Mouse (Mus musculus) limb, embryonic 11.5 days (tissue): ENCODE measurements around the gene Cox7b2. TPM values are rescaled to one million over a fixed set of nuclear protein-coding genes. Genes with fewer than 3 reads are reported as not detected.
"Not testable (repeated sequence)": the region's sequence is repeated elsewhere in the genome, so short reads cannot be mapped to it uniquely, and the experiment has no call there.

ENCODE experiments used
- ATAC-seq: fragments of 200-750 bp; cut with Nextera tagmentation; 2 replicates; pipeline ENCODE4 v1.8.0; 2017; ENCODE audit warnings: low read depth; ENCODE audit not compliant: insufficient number of reproducible peaks, low FRiP score, low TSS enrichment
- DNase-seq: peaks from one replicate; pipeline ENCODE4 v3.0.0-alpha.2; 2015; ENCODE audit warnings: low spot score
- H3K27ac ChIP-seq: fragments of 300-500 bp; sonication (generic); replicated peaks from 2 replicates; pipeline ENCODE4 v1.5.1; 2014; ENCODE audit warnings: low read depth, mild to moderate bottlenecking, low read length
- H3K27me3 ChIP-seq: fragments of 300-500 bp; sonication (generic); 2 replicates; pipeline ENCODE4 v1.6.1; 2014; ENCODE audit warnings: mild to moderate bottlenecking, low read length, mixed read lengths; ENCODE audit not compliant: control insufficient read depth, insufficient read depth
- H3K36me3 ChIP-seq: fragments of 300-500 bp; sonication (generic); 2 replicates; pipeline ENCODE4 v1.6.1; 2014; ENCODE audit warnings: mild to moderate bottlenecking, low read length, moderate library complexity, mixed read lengths; ENCODE audit not compliant: control insufficient read depth, insufficient read depth
- H3K4me1 ChIP-seq: fragments of 300-500 bp; sonication (generic); 2 replicates; pipeline ENCODE4 v1.6.1; 2014; ENCODE audit warnings: low read length, mixed read lengths; ENCODE audit not compliant: control insufficient read depth, insufficient read depth
- H3K4me2 ChIP-seq: fragments of 300-500 bp; sonication (generic); 2 replicates; pipeline ENCODE4 v1.6.1; 2014; ENCODE audit warnings: low read depth, mild to moderate bottlenecking, moderate library complexity; ENCODE audit not compliant: severe bottlenecking
- H3K4me3 ChIP-seq: fragments of 300-500 bp; sonication (generic); 2 replicates; pipeline ENCODE4 v1.5.1; 2014; ENCODE audit warnings: low read depth, low read length
- H3K9ac ChIP-seq: fragments of 300-500 bp; sonication (generic); 2 replicates; pipeline ENCODE4 v1.6.1; 2014; ENCODE audit warnings: mild to moderate bottlenecking, low read length
- H3K9me3 ChIP-seq: fragments of 300-500 bp; sonication (generic); 2 replicates; pipeline ENCODE4 v1.6.1; 2016; ENCODE audit warnings: low read length; ENCODE audit not compliant: control insufficient read depth
- WGBS: fragments of 180-500 bp; shearing (Covaris S2); extraction: QIAGEN DNeasy Blood & Tissue Kit; methylation state at CpG from one replicate; pipeline ENCODE4 v1.1.7; 2014; 5-methylcytosine and 5-hydroxymethylcytosine counted together
- polyA plus RNA-seq: library from polyadenylated mRNA; unstranded; fragments of >200 nt; fragmentation: Nextera tagmentation; extraction: Ambion mirVana; gene quantifications from 2 replicates; pipeline ENCODE4 v1.2.1, GENCODE M21; 2014

Gene Cox7b2
- polyA plus RNA-seq, result not detected in 2 replicates

DNA sequence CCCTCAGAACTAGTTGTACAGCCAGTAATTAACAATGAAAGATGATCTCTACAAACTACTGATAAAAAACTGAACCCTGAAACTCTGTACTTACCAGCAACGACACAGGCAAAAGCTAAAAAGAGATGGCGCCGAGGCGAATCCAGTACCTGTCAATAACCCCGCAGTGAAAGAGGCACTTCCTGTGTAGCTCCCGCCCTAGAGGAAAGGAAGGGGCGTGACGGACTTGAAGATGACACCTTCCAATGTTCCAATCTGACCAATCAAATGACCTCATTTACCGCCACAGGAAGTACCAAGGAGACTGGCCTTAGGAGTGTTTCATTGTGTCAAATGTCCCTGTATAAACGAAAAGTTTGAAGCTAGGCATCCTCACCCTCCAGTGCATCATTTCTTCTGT, at the start of gene Cox7b2:
Gene Cox7b2 (minus strand): TSS at position 127 of the 400 bp plus-strand sequence.
- DNase-seq, result no peak
- no peak within 1 kb of the TSS for H3K4me3 ChIP-seq

DNA sequence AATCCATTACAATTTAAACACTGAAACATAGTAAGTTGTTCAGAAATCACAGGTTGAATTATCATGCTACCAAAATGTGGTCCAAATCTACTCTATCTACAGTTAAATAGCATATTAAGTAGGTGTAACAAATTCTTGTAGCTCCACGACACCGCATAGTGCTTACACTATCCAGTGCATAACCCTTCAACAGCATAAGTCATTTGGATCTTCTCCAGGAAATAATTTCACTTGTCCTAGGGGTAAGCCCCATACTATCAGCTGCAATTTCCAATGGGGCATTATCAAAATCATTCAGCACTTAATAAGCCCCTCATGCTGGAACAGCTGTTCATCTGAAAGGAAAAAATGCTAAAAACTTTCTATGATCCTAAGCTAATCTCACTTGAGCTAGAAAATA, 47.3 kb upstream of the Cox7b2 start:
- no peaks in the 10 kb centered on the region for H3K36me3 ChIP-seq
- ATAC-seq (no peak), DNase-seq (no peak)
- no peaks in the 10 kb centered on the region for H3K27me3 ChIP-seq
- H3K9me3 ChIP-seq, result no peaks in the 10 kb centered on the region
- WGBS, result 92% methylated on average over 2 of the region's 2 CpGs
- H3K4me3 ChIP-seq, result no peak overlapping the region
- H3K27ac ChIP-seq, result no peak overlapping the region
- no peaks in the 10 kb centered on the region for H3K4me1 ChIP-seq
- no peak overlapping the region for H3K9ac ChIP-seq
- H3K4me2 ChIP-seq, result no peak overlapping the region

More for the DNA sequence above, at the start of gene Cox7b2:
- no peaks in the 10 kb centered on the region for H3K27me3 ChIP-seq
- no peaks in the 10 kb centered on the region for H3K36me3 ChIP-seq
- H3K4me2 ChIP-seq, result no peak within 1 kb of the TSS
- ATAC-seq, result no peak
- H3K9me3 ChIP-seq, result no peaks in the 10 kb centered on the region
- 93% methylated on average over 10 of the region's 10 CpGs for WGBS
- no peak within 1 kb of the TSS for H3K27ac ChIP-seq
- H3K9ac ChIP-seq, result no peak within 1 kb of the TSS
- H3K4me1 ChIP-seq, result no peaks in the 10 kb centered on the region

DNA sequence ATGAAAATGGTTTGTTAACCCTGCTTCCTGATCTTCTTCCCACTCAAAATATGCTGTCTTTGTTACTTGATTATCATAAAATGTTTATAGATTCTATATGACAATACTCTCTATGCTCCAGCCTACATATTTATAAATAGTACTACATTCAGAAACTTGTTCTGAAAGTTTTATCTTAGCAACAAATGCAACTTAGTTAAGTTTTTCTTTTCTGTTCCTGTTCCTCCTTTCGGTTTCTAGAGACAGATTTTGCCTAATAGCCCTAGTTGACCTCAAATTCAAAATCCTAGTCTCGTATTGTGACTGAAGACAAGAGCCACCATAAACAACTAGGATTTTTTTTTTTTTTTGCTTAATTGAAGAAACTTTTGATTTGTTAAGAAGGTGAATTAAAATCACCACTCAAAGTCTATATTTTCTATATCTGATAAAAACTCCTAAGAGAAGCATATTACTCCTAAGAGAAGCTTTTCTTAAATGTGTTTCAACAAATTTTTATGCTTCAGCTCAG, 45.8 kb upstream of the Cox7b2 start:
- no peaks in the 10 kb centered on the region for H3K4me1 ChIP-seq
- no peak for ATAC-seq
- no peak overlapping the region for H3K4me2 ChIP-seq
- H3K36me3 ChIP-seq, result no peaks in the 10 kb centered on the region
- H3K9me3 ChIP-seq, result no peaks in the 10 kb centered on the region
- no peak for DNase-seq
- H3K27ac ChIP-seq, result no peak overlapping the region
- H3K4me3 ChIP-seq, result no peak overlapping the region
- H3K9ac ChIP-seq, result no peak overlapping the region
- H3K27me3 ChIP-seq, result no peaks in the 10 kb centered on the region
- WGBS, result 80% methylated on average over 2 of the region's 2 CpGs

DNA sequence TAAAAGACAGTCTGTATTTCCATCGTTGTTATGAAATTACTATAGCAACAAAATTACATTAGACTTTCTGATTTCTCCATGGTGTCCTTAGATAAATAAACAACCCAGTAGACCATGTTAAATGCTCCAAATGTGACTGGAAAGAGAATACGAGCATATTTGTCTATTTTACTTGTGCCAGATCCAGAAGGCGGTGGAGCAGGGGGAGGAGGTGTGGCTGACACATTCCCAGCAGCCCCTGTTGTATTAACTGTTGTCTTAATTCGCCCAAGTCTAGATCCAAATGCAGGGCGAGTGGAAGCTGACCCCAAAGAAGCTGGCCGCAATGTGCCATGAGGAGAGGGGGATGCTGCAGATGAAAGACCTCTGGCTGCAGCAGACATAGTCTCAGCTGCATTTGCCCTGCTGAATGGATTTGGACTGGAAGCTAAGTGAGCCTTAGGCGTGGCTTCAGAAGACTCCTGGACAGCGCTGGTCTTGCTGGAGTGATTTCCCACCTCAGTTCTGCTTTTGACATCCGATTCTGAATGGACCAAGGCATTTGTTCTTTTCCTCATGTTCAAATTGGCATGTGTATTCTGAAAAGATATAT, 23.7 kb upstream of the Cox7b2 start:
- Histone ChIP-seq H3K4me1 (no peaks in the 10 kb centered on the region), H3K4me3 (no peak overlapping the region), H3K36me3 (no peaks in the 10 kb centered on the region), H3K4me2 (no peak overlapping the region), H3K9me3 (no peaks in the 10 kb centered on the region), H3K27me3 (no peaks in the 10 kb centered on the region), H3K27ac (no peak overlapping the region), H3K9ac (no peak overlapping the region)
- ATAC-seq, result no peak
- no peak for DNase-seq
- 91% methylated on average over 9 of the region's 9 CpGs for WGBS

DNA sequence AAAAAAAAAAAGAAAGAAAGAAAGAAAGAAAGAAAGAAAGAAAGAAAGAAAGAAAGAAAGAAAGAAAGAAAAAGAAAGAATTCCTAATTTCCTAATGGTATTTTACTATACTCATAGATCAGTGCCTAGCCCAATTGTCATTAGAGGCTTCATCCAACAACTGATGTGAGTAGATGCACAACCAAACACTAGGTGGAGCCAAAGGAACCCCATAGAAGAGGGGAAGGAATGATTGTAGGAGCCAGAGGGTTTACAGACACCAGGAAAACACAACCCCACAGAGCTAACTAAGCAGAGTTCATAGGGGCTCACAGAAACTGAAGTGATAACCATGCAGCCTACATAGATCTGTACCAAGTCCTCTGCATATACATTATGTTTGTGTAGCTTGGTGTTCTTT, 2.5 kb downstream of the Cox7b2 start:
- H3K9me3 ChIP-seq, result no peaks in the 10 kb centered on the region

DNA sequence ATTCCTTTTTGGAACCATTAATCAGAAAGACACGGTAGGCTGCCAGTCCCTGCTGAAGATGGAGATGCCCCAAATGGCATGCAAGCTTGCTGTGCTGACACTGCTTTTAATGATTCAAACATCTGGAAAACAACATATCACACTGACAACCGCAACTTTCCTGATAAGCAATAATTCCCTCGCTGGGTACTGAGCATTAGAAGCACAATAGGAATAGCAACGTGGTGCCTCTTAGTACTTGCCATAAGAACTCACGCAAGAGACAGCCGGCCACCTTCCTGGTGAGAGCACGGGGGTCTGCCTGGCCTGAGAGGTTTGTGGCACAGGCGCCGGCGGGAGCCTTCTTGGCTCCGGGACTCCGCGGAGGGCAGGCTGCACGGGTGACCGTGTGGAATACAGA, 22.5 kb downstream of the Cox7b2 start:
- not testable (repeated sequence) for ATAC-seq, DNase-seq
- WGBS, result 76% methylated on average over 7 of the region's 15 CpGs

More for the DNA sequence above, 2.5 kb downstream of the Cox7b2 start:
- no peaks in the 10 kb centered on the region for H3K27me3 ChIP-seq
- H3K27ac ChIP-seq, result no peak overlapping the region
- DNase-seq, result no peak
- no peak for ATAC-seq
- H3K4me2 ChIP-seq, result no peak overlapping the region
- no peaks in the 10 kb centered on the region for H3K36me3 ChIP-seq
- H3K9ac ChIP-seq, result no peak overlapping the region
- H3K4me1 ChIP-seq, result no peaks in the 10 kb centered on the region
- no peak overlapping the region for H3K4me3 ChIP-seq

DNA sequence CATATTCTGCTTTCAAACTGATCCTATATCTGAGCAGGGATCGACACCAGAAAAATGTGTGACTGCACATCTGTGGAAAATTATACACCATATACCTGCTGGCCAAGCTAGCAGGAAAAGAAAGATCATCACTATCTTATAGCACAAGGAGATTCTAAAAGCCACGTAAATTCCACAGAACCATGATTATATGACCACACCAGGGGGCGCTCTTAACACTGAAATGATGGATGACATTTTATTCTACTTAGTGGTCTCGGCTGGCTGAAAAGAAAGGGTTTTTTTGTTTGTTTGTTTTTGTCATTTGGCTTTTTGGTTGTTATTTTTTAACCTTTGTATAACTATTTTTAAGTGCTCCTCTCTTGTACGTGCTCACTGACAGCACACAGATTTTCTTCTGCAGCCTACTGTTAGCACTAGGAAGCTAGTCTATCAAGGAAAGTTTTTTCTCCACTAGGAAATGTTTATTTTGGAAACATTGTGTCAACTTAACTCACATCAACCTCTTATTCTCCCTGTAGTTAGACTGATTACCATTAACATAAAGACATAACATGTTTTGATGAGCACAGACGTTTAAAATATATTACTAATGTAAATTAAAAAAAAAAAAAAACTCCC, 45.8 kb downstream of the Cox7b2 start:
- Histone ChIP-seq H3K4me1 (no peaks in the 10 kb centered on the region), H3K36me3 (no peaks in the 10 kb centered on the region), H3K4me3 (no peak overlapping the region), H3K9ac (no peak overlapping the region), H3K27me3 (no peaks in the 10 kb centered on the region), H3K4me2 (no peak overlapping the region), H3K9me3 (no peaks in the 10 kb centered on the region), H3K27ac (no peak overlapping the region)
- WGBS, result 27% methylated on average over 6 of the region's 6 CpGs
- ATAC-seq, result no peak
- DNase-seq, result peak; percentile 81

More for the DNA sequence above, 22.5 kb downstream of the Cox7b2 start:
- H3K4me3 ChIP-seq, H3K27me3 ChIP-seq, H3K27ac ChIP-seq, H3K4me1 ChIP-seq, H3K36me3 ChIP-seq, H3K9me3 ChIP-seq, H3K9ac ChIP-seq, H3K4me2 ChIP-seq: not testable (repeated sequence)

DNA sequence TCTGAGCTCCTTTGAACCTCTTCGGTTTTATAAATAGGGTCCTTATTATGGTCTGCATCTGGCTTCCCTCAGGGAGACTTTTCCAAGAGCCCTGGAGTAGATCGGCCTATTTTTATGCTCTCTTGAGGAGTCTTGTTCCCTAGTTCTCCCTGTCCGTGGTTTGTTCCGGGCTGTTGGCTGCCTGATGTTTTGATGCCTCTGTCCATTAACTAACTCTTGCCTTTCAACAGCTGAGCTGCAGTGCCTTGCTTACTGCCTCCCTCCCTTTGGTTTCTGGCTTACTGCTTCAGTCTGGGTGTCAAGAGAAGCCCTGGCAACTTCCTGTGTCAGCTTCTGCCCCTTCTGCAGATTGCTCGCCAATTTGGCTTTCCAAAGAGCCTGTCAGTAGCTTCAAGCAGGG, 52.4 kb downstream of the Cox7b2 start:
- H3K36me3 ChIP-seq, result no peaks in the 10 kb centered on the region
- H3K4me3 ChIP-seq, result no peak overlapping the region
- no peak for ATAC-seq
- no peaks in the 10 kb centered on the region for H3K9me3 ChIP-seq
- DNase-seq, result no peak
- no peaks in the 10 kb centered on the region for H3K4me1 ChIP-seq
- WGBS, result 38% methylated on average over 5 of the region's 5 CpGs
- H3K27me3 ChIP-seq, result no peaks in the 10 kb centered on the region
- H3K4me2 ChIP-seq, result no peak overlapping the region
- H3K27ac ChIP-seq, result no peak overlapping the region
- H3K9ac ChIP-seq, result no peak overlapping the region
